Mouse (Mus musculus) intestine, embryonic 16.5 days (tissue): Measurements from ENCODE around the gene Atp6v1e1. TPM values are rescaled to one million over a fixed set of nuclear protein-coding genes. Genes with fewer than 3 reads are reported as not detected.

ENCODE experiments used
- ATAC-seq: fragments of 200-750 bp; cut with Nextera tagmentation; 2 replicates; pipeline ENCODE4 v1.8.0; 2017; ENCODE audit warnings: moderate TSS enrichment, moderate library complexity
- H3K27ac ChIP-seq: fragments of 300-500 bp; sonication (generic); 2 replicates; pipeline ENCODE4 v1.5.1; 2014; ENCODE audit warnings: mild to moderate bottlenecking, low read length
- H3K27me3 ChIP-seq: fragments of 300-500 bp; sonication (generic); replicated peaks from 2 replicates; pipeline ENCODE4 v1.6.1; 2014; ENCODE audit warnings: low read length, control low read depth, mixed read lengths; ENCODE audit not compliant: control insufficient read depth, insufficient read depth
- H3K36me3 ChIP-seq: fragments of 300-500 bp; sonication (generic); 2 replicates; pipeline ENCODE4 v1.6.1; 2014; ENCODE audit warnings: low read length, control low read depth; ENCODE audit not compliant: control insufficient read depth, insufficient read depth
- H3K4me1 ChIP-seq: fragments of 300-500 bp; sonication (generic); 2 replicates; pipeline ENCODE4 v1.6.1; 2014; ENCODE audit warnings: low read length, control low read depth, mixed read lengths; ENCODE audit not compliant: control insufficient read depth, insufficient read depth
- H3K4me2 ChIP-seq: fragments of 300-500 bp; sonication (generic); 2 replicates; pipeline ENCODE4 v1.6.1; 2014; ENCODE audit warnings: low read depth, low read length, control low read depth
- H3K4me3 ChIP-seq: fragments of 300-500 bp; sonication (generic); 2 replicates; pipeline ENCODE4 v1.5.1; 2014; ENCODE audit warnings: mild to moderate bottlenecking, low read length
- H3K9ac ChIP-seq: fragments of 300-500 bp; sonication (generic); 2 replicates; pipeline ENCODE4 v1.6.1; 2014; ENCODE audit warnings: low read depth, low read length
- H3K9me3 ChIP-seq: fragments of 300-500 bp; sonication (generic); 2 replicates; pipeline ENCODE4 v1.6.1; 2016; ENCODE audit warnings: low read length, control low read depth; ENCODE audit not compliant: control insufficient read depth
- WGBS: fragments of 180-500 bp; shearing (Covaris S2); extraction: QIAGEN DNeasy Blood & Tissue Kit; methylation state at CpG from one replicate; pipeline ENCODE4 v1.1.7; 2014; 5-methylcytosine and 5-hydroxymethylcytosine counted together
- polyA plus RNA-seq: library from polyadenylated mRNA; unstranded; fragments of >200 nt; fragmentation: Nextera tagmentation; extraction: Ambion mirVana; gene quantifications from 2 replicates; pipeline ENCODE4 v1.2.1, GENCODE M21; 2015

Gene Atp6v1e1
- polyA plus RNA-seq, 1 experiment from 2014 or later = 187 TPM

GRCm38 (mm10) chr6:120840258-120840657 is 17.7 kb upstream of the Atp6v1e1 start:
- ATAC-seq = no peak
- Histone ChIP-seq H3K27ac (no peak overlapping the region), H3K27me3 (no peaks in the 10 kb centered on the region), H3K4me2 (no peak overlapping the region), H3K4me1 (peaks cover 3% of the 10 kb centered on the region; the same call in 1 of the 2 replicates), H3K36me3 (no peaks in the 10 kb centered on the region), H3K9me3 (no peaks in the 10 kb centered on the region), H3K4me3 (no peak overlapping the region), H3K9ac (no peak overlapping the region)
- WGBS = 97% methylated on average over 7 of the region's 7 CpGs

GRCm38 (mm10) chr6:120837152-120837530 is 14.5 kb upstream of the Atp6v1e1 start:
- peak overlapping the region; percentile 60 for H3K4me2 ChIP-seq
- H3K9ac ChIP-seq = peak overlapping the region; percentile 97
- no peaks in the 10 kb centered on the region for H3K9me3 ChIP-seq
- peaks cover 3% of the 10 kb centered on the region; the same call in 1 of the 2 replicates for H3K4me1 ChIP-seq
- no peaks in the 10 kb centered on the region for H3K36me3 ChIP-seq
- 50% methylated on average over 1 of the region's 1 CpGs for WGBS
- ATAC-seq = no peak
- H3K27me3 ChIP-seq = no peaks in the 10 kb centered on the region
- H3K27ac ChIP-seq = no peak overlapping the region
- H3K4me3 ChIP-seq = peak overlapping the region; percentile 75

- H3K4me1 ChIP-seq = peaks cover 3% of the 10 kb centered on the region; the same call in 1 of the 2 replicates
- peak overlapping the region; percentile 89 for H3K27ac ChIP-seq
- peak; percentile 73 for ATAC-seq
- H3K9ac ChIP-seq = peak overlapping the region; percentile 97
- no peaks in the 10 kb centered on the region for H3K36me3 ChIP-seq
- 3% methylated on average over 37 of the region's 37 CpGs for WGBS
- no peaks in the 10 kb centered on the region for H3K9me3 ChIP-seq
- H3K27me3 ChIP-seq = no peaks in the 10 kb centered on the region
- peak overlapping the region; percentile 60 for H3K4me2 ChIP-seq
- peak overlapping the region; percentile 75 for H3K4me3 ChIP-seq
These were observed 14.0 kb upstream of the Atp6v1e1 start for GRCm38 (mm10) chr6:120836389-120837151.

- Histone ChIP-seq H3K36me3 (no peaks in the 10 kb centered on the region), H3K27ac (peak within 1 kb of the TSS; percentile 89), H3K9me3 (no peaks in the 10 kb centered on the region), H3K4me3 (peak within 1 kb of the TSS; percentile 75), H3K4me1 (peaks cover 3% of the 10 kb centered on the region; the same call in 1 of the 2 replicates), H3K27me3 (no peaks in the 10 kb centered on the region), H3K9ac (peak within 1 kb of the TSS; percentile 97), H3K4me2 (peak within 1 kb of the TSS; percentile 60)
- 4% methylated on average over 40 of the region's 40 CpGs for WGBS
- peak; percentile 93 for ATAC-seq
These were observed 13.1 kb upstream of the Atp6v1e1 start, which contains the start of gene Bcl2l13 for GRCm38 (mm10) chr6:120835474-120836374. TSS of gene Bcl2l13 (plus strand) at chr6:120836212.

GRCm38 (mm10) chr6:120834766-120835321 is 12.3 kb upstream of the Atp6v1e1 start:
- no peak overlapping the region for H3K4me2 ChIP-seq
- ATAC-seq = no peak
- WGBS = 76% methylated on average over 4 of the region's 4 CpGs
- no peak overlapping the region for H3K4me3 ChIP-seq
- H3K4me1 ChIP-seq = peaks cover 3% of the 10 kb centered on the region; the same call in 1 of the 2 replicates
- no peak overlapping the region for H3K27ac ChIP-seq
- no peaks in the 10 kb centered on the region for H3K9me3 ChIP-seq
- no peaks in the 10 kb centered on the region for H3K27me3 ChIP-seq
- no peak overlapping the region for H3K9ac ChIP-seq
- H3K36me3 ChIP-seq = no peaks in the 10 kb centered on the region

GRCm38 (mm10) chr6:120832097-120832496 is 9.5 kb upstream of the Atp6v1e1 start:
- H3K27ac ChIP-seq = no peak overlapping the region
- no peak overlapping the region for H3K9ac ChIP-seq
- no peaks in the 10 kb centered on the region for H3K27me3 ChIP-seq
- H3K9me3 ChIP-seq = no peaks in the 10 kb centered on the region
- 62% methylated on average over 4 of the region's 4 CpGs for WGBS
- H3K4me3 ChIP-seq = no peak overlapping the region
- no peaks in the 10 kb centered on the region for H3K36me3 ChIP-seq
- peaks cover 2% of the 10 kb centered on the region; the same call in 1 of the 2 replicates for H3K4me1 ChIP-seq
- ATAC-seq = no peak
- no peak overlapping the region for H3K4me2 ChIP-seq

GRCm38 (mm10) chr6:120830866-120831608 is 8.4 kb upstream of the Atp6v1e1 start:
- H3K36me3 ChIP-seq = no peaks in the 10 kb centered on the region
- no peaks in the 10 kb centered on the region for H3K9me3 ChIP-seq
- no peak overlapping the region for H3K27ac ChIP-seq
- ATAC-seq = no peak
- WGBS = 59% methylated on average over 4 of the region's 4 CpGs
- H3K4me3 ChIP-seq = no peak overlapping the region
- H3K9ac ChIP-seq = no peak overlapping the region
- H3K27me3 ChIP-seq = no peaks in the 10 kb centered on the region
- H3K4me1 ChIP-seq = no peaks in the 10 kb centered on the region
- no peak overlapping the region for H3K4me2 ChIP-seq

GRCm38 (mm10) chr6:120830056-120830455 is 7.5 kb upstream of the Atp6v1e1 start:
- Histone ChIP-seq H3K27me3 (no peaks in the 10 kb centered on the region), H3K4me3 (no peak overlapping the region), H3K4me1 (no peaks in the 10 kb centered on the region), H3K4me2 (no peak overlapping the region), H3K27ac (no peak overlapping the region), H3K36me3 (no peaks in the 10 kb centered on the region), H3K9me3 (no peaks in the 10 kb centered on the region), H3K9ac (no peak overlapping the region)
- ATAC-seq = no peak; the same call in 1 of the 2 replicates
- WGBS = 62% methylated on average over 1 of the region's 1 CpGs
